Mouse (Mus musculus) forebrain, embryonic 10.5 days (tissue): ENCODE measurements around the gene Cntnap2. TPM values are rescaled to one million over a fixed set of nuclear protein-coding genes. Genes with fewer than 3 reads are reported as not detected.
A peak's percentile ranks its signal among the peaks of the same experiment; 100 is the strongest.
"Not testable (repeated sequence)": the region's sequence is repeated elsewhere in the genome, so short reads cannot be mapped to it uniquely, and the experiment has no call there.

Source experiments
- DNase-seq: peaks from one replicate; pipeline ENCODE4 v3.0.0-alpha.2; 2017; ENCODE audit warnings: low spot score; ENCODE audit errors: extremely low spot score
- H3K27ac ChIP-seq: fragments of 300-500 bp; sonication (generic); 2 replicates; pipeline ENCODE4 v1.5.1; 2016; ENCODE audit warnings: mild to moderate bottlenecking
- H3K27me3 ChIP-seq: fragments of 300-500 bp; sonication (generic); 2 replicates; pipeline ENCODE4 v1.6.1; 2016; ENCODE audit warnings: mild to moderate bottlenecking; ENCODE audit not compliant: poor library complexity, severe bottlenecking
- H3K36me3 ChIP-seq: fragments of 300-500 bp; sonication (generic); replicated peaks from 2 replicates; pipeline ENCODE4 v1.6.1; 2016; ENCODE audit warnings: mild to moderate bottlenecking, moderate library complexity
- H3K4me1 ChIP-seq: fragments of 300-500 bp; sonication (generic); 2 replicates; pipeline ENCODE4 v1.6.1; 2016
- H3K4me3 ChIP-seq: fragments of 300-500 bp; sonication (generic); 2 replicates; pipeline ENCODE4 v1.5.1; 2016; ENCODE audit warnings: mild to moderate bottlenecking, moderate library complexity
- H3K9me3 ChIP-seq: fragments of 300-500 bp; sonication (generic); 2 replicates; pipeline ENCODE4 v1.6.1; 2016; ENCODE audit warnings: mild to moderate bottlenecking, moderate library complexity
- WGBS: fragments of 180-500 bp; shearing (Covaris S2); methylation state at CpG from one replicate; pipeline ENCODE4 v1.1.7; 2016; 5-methylcytosine and 5-hydroxymethylcytosine counted together
- polyA plus RNA-seq: library from polyadenylated mRNA; unstranded; fragments of >200 nt; fragmentation: Nextera tagmentation; extraction: Ambion mirVana; gene quantifications from 2 replicates; pipeline ENCODE4 v1.2.1, GENCODE M21; 2016

The Cntnap2 gene
- polyA plus RNA-seq, 1 experiment from 2014 or later: 89.3 TPM

DNA sequence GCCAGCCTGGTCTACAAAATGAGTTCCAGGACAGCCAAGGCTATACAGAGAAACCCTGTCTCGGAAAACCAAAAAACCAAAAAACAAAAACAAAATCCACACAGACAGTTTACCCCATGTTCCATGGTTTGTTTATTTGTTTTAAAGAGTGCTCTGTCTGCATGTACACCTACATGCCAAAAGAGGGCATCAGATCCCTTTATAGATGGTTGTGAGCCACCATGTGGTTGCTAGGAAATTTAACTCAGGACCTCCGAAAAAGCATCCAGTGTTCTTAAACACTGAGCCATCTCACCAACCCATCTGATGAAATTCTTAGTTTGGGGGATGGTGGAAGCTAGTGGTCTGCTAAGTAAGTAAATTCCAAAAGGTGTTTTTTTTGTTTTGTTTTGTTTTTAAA is 2225.6 kb downstream of the Cntnap2 start:
- H3K9me3 ChIP-seq: no peaks in the 10 kb centered on the region
- peaks cover 59% of the 10 kb centered on the region for H3K4me1 ChIP-seq
- 0 out of 2 replicates have a peak overlapping the region, but pooled peaks have one; percentile 11 for H3K27ac ChIP-seq
- DNase-seq: no peak
- no peak overlapping the region for H3K4me3 ChIP-seq
- H3K27me3 ChIP-seq: no peaks in the 10 kb centered on the region
- H3K36me3 ChIP-seq: peaks cover 37% of the 10 kb centered on the region
- 66% methylated on average over 2 of the region's 2 CpGs for WGBS

DNA sequence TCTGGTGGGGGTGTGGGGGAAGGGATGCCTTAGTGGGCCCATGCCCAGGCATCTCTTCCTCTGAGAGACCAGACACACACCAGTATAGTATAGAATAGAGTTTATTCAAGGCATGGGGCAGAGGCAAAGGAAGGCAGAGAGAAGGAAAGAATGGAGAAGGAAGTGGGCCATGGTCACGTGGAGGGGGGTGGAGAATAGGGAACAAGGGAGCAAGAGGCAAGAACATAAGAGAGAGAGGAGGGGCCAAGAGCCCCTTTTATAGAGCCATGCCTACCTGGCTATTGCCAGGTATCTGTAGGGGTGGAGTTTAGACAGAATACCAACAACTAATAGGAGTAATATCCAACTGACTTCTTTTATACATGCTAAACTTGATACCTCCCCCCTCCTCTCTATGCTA is 2226.6 kb downstream of the Cntnap2 start:
- no peak for DNase-seq
- Histone ChIP-seq H3K4me1 (peaks cover 55% of the 10 kb centered on the region), H3K36me3 (peaks cover 42% of the 10 kb centered on the region), H3K9me3 (no peaks in the 10 kb centered on the region), H3K27ac (peak overlapping the region; percentile 79), H3K4me3 (no peak overlapping the region), H3K27me3 (no peaks in the 10 kb centered on the region)
- WGBS: 50% methylated on average over 1 of the region's 1 CpGs

DNA sequence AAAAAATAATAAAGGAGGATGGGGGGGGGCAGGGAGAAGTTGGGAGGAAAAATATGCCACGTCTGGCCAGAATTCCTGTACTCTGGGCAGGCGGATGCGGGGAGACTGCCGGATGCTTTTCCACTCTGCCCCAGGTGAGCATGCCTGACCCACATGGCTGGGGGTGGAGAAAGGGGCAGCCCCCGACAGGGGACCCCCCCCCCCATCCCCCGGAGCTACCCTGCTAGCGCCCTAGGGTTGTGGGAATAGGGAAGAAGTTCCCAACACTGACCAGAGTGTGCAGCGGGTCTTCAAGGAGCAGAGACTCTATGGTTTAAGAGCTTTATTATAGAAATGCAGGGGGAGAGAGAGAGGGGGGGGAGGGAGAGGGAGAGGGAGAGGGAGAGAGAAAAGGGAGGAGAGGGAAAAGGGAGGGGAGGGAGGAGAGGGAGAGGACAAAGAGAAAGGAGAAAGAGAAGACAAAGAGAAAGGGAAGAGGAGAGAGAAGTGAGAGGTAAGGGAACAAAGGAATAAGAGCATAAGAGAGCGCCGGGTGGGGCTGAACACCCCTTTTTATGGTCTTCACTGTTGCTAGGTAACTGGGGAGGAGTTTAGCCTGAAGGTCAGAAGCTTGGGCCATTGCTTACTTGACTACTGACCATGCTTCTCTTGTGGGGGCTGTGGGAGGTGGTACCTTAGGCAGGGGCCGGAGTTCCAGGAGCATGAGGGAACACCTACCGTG is 2227.2 kb downstream of the Cntnap2 start:
- Histone ChIP-seq H3K4me1 (peaks cover 48% of the 10 kb centered on the region), H3K36me3 (peaks cover 46% of the 10 kb centered on the region), H3K27ac (peak overlapping the region; percentile 79)
- DNase-seq, H3K27me3 ChIP-seq, H3K9me3 ChIP-seq, H3K4me3 ChIP-seq: not testable (repeated sequence)
- WGBS: 63% methylated on average over 12 of the region's 12 CpGs

DNA sequence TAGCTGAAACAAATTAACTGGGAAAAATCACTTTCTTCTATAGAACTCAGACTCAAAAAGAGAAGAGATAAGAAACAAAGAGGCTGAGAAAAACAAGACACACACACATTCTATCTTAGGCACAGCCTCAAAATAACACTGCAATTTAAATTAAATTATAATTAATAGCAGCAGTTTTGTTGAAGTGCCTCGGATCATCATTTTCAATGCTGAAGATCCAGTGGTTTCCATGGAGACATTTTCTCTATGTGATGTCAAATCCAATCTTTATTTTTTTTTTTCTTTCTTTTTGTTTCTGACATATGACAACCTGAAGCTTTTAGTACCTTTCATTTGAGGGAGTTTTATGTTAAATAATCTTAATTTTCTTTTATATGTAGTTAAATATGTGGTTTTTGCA is 2228.6 kb downstream of the Cntnap2 start:
- no peaks in the 10 kb centered on the region for H3K9me3 ChIP-seq
- H3K4me1 ChIP-seq: peaks cover 50% of the 10 kb centered on the region
- 85% methylated on average over 1 of the region's 1 CpGs for WGBS
- H3K27me3 ChIP-seq: no peaks in the 10 kb centered on the region
- no peak overlapping the region for H3K4me3 ChIP-seq
- H3K36me3 ChIP-seq: peaks cover 44% of the 10 kb centered on the region
- no peak for DNase-seq
- H3K27ac ChIP-seq: no peak overlapping the region

DNA sequence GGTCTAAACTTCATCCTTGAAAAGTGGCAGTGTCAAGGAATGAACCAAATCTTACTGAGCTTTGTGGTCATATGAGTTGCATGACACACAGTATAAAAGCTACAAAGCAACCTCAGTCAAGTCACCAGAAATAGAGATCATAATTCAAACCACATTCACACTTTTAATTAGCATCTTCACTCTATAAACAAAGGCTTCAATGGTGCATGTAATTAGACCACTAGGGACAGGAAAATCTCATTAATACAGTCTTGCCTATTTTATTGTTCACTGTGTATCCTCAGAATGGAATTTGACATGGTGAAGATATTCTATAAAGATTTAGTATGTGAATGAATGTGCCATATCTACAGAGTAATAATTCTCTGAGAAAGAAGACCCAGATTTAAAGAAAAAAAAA is 2232.8 kb downstream of the Cntnap2 start:
- Histone ChIP-seq H3K36me3 (peaks cover 46% of the 10 kb centered on the region), H3K27ac (no peak overlapping the region), H3K4me1 (peaks cover 9% of the 10 kb centered on the region; the same call in 1 of the 2 replicates), H3K9me3 (no peaks in the 10 kb centered on the region), H3K27me3 (no peaks in the 10 kb centered on the region), H3K4me3 (no peak overlapping the region)
- no peak for DNase-seq

DNA sequence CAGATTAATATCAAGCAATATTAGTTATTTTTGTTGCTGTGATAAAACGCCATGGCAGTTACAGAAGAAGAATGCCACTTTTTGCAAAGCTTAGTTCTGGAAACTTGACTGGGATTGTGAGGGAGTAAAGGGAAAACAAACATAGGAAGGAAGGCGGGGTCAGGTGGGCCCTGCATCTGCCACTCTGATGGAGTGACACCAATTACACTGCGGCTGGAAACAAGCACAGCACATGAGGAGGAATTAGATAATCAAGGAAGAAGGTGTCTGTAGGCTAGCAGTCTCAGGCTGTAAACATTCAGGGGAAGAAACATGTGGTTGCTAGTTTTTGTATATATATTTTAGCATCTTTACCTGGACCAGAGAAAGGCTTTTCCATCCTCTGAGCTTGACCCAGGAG is 2233.3 kb downstream of the Cntnap2 start:
- Histone ChIP-seq H3K9me3 (no peaks in the 10 kb centered on the region), H3K36me3 (peaks cover 50% of the 10 kb centered on the region), H3K4me1 (peaks cover 7% of the 10 kb centered on the region; the same call in 1 of the 2 replicates), H3K4me3 (no peak overlapping the region), H3K27ac (no peak overlapping the region), H3K27me3 (no peaks in the 10 kb centered on the region)
- 86% methylated on average over 3 of the region's 3 CpGs for WGBS
- no peak for DNase-seq

DNA sequence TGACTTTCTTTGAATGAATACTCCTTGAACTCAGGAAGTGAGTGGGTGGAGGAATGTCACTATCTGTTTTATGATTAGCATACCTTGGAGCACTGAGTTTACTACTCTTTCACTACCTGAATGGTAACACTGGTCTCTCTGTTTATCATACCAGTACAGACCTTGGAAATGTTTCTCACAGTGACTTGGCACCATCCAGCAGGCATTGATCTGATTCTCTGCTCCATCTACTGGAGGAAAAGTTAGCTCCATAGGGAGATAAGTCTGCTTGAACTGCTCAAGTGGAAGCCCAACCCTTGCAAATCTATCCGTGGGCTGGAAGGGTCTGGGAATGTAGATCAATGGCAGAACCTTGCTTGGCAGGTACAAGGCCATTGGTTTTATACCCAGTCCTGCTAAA is 2235.3 kb downstream of the Cntnap2 start:
- H3K36me3 ChIP-seq: peaks cover 64% of the 10 kb centered on the region
- H3K9me3 ChIP-seq: no peaks in the 10 kb centered on the region
- no peak for DNase-seq
- no peak overlapping the region for H3K4me3 ChIP-seq
- H3K4me1 ChIP-seq: peaks cover 5% of the 10 kb centered on the region; the same call in 1 of the 2 replicates
- 61% methylated on average over 1 of the region's 1 CpGs for WGBS
- H3K27ac ChIP-seq: no peak overlapping the region
- no peaks in the 10 kb centered on the region for H3K27me3 ChIP-seq

DNA sequence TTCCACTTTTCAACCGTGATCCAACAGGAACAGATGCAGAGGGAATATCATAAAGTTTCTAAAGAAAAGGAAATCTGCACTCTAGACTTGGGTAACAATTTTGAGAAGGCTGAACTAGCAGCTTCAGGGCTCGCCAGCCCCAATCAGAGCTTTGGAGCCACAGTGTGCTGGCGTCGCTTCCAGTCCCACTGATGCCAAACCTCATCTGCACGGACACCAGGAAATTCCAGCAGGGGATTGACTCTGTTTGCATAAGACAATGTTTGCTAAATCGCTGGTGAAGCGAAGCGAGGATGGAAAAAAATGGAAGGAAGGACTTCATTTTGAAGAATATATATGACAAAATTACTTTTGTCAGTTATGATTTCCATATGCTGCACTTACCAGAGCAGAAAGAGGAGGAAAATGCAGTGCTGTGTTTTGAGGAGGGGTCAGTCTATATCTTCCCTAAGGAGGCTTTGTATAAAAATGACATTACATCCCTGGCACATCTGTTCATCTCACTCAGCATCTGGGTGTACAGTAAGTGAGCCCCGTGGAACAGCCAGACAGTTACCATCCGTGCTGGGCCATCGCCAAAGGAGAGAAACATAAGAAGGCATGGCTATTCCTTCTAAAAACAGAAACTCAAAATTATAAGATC is 2245.8 kb downstream of the Cntnap2 start:
- Histone ChIP-seq H3K27me3 (no peaks in the 10 kb centered on the region), H3K4me3 (no peak overlapping the region), H3K36me3 (peaks cover 18% of the 10 kb centered on the region), H3K27ac (no peak overlapping the region), H3K9me3 (no peaks in the 10 kb centered on the region), H3K4me1 (peaks cover 9% of the 10 kb centered on the region)
- 89% methylated on average over 11 of the region's 11 CpGs for WGBS
- DNase-seq: no peak

DNA sequence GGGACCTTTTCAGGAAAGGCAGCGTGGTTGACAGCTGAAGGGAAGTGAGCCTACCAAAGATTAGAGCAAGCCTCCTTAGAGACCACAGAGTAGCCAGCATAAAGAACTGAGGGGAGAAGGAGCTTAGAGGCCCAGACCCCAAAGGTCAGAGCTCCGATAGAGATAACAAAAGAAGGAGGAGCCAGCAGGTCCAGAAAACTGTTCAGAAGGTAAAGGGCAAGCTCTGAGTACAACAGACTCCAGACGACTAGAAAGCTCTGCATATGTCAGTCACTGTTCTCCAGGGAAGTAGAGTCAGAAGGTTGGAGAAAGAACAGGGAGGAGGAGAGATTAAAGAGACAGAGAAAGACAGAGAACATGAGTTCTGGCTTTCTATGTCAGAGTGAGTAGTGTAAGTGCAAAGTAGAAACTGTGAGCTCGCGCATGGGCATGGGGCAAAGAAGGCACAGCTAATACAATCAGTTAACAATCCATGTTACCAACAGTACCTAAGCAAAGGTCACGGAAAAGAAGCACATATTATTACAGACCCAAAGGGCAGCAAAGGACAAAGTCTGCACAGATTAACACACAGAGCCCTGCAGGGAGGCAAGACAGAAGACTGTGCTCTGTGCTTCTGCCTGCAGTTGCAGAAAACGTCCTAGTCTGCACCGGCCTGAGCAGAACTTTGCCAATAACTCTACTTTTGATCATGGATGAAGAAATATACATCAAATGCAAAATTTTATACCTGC is 2247.1 kb downstream of the Cntnap2 start:
- peaks cover 6% of the 10 kb centered on the region; the same call in 1 of the 2 replicates for H3K36me3 ChIP-seq
- no peaks in the 10 kb centered on the region for H3K9me3 ChIP-seq
- H3K27me3 ChIP-seq: no peaks in the 10 kb centered on the region
- H3K4me1 ChIP-seq: peaks cover 9% of the 10 kb centered on the region
- H3K27ac ChIP-seq: peak overlapping the region; percentile 30; the same call in 1 of the 2 replicates
- 62% methylated on average over 8 of the region's 8 CpGs for WGBS
- no peak for DNase-seq
- H3K4me3 ChIP-seq: no peak overlapping the region

DNA sequence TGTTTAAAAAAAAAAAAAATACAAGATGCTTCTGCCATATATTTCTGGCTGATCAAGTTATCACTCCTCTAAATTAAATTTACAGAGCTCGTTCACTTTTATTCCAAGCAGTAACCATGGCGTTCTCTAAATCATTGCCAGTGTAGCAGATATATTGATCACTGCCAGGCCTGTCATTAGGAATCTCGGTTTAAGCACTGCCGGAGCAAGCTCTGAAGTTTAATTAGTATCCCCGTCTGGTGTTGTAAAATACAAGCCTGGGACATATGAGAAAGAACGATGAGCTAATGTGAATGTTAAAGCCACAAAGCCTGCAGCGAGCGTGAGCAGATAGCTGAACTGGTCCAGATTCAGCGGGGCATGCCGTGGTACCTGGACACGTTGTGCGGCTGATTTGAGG is 2247.8 kb downstream of the Cntnap2 start:
- H3K36me3 ChIP-seq: no peaks in the 10 kb centered on the region
- no peaks in the 10 kb centered on the region for H3K27me3 ChIP-seq
- peaks cover 9% of the 10 kb centered on the region for H3K4me1 ChIP-seq
- no peak overlapping the region for H3K4me3 ChIP-seq
- H3K9me3 ChIP-seq: no peaks in the 10 kb centered on the region
- no peak for DNase-seq
- WGBS: 86% methylated on average over 12 of the region's 12 CpGs
- H3K27ac ChIP-seq: no peak overlapping the region

DNA sequence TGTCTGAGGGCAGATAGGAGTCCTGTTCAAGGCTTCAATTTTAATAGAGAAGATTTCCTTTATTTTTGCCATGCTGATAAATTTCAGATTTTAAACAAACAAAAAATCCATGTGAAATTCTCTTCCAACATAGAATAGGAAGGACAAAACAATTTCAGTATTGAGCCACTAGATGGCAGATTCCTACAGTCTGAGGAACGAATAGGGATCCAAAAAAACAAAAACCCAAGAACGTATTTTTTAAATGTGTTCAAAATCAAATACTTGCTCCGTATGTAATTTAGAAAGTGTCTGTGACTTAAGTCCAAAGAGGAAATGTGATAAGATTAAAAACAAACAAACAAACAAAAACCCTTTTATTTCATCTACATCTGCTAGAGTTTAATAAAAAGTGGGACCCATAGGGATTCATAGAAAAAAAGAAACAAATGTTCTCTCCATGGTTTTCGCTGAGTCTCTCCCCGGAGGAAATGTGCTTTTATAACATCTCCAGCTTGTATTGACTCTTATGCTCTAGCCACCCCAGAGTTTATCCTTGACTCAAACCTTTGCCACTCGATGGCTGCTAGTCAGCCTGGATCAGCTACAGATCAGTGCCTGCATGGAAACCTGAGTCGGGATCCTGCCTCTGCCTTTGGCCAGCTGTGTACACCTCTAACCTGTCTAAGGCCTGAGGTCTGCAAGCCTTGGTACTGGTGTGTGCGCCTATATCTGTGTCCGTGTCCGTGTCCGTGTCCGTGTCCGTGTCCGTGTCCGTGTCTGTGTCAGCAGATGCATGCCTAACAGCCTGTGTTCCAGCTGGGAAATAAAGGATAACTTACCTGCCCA is 2255.6 kb downstream of the Cntnap2 start:
- Histone ChIP-seq H3K27me3 (no peaks in the 10 kb centered on the region), H3K4me1 (peaks cover 27% of the 10 kb centered on the region), H3K9me3 (no peaks in the 10 kb centered on the region), H3K36me3 (no peaks in the 10 kb centered on the region), H3K27ac (peak overlapping the region; percentile 49; the same call in 1 of the 2 replicates), H3K4me3 (peak overlapping the region; percentile 29)
- 63% methylated on average over 15 of the region's 15 CpGs for WGBS
- DNase-seq: no peak

DNA sequence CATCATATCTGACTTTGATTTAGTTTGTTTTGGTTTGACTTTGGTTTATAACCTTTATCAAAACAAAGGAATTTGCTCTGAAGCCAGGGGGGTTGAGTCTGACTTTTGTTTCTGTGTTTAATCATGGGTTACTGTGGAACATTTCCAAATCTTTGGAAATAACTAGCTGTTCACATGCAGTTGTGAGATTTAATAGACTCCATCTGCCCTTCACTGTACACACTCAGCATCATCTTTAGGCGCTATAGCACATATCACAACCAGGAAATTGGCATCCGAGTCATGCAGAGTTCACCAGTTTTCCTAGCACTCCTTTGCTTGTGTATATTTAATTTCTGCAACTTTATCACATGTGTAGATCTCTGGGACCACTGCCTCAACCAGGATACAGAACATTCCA is 2256.3 kb downstream of the Cntnap2 start:
- no peak overlapping the region for H3K27ac ChIP-seq
- no peaks in the 10 kb centered on the region for H3K36me3 ChIP-seq
- no peaks in the 10 kb centered on the region for H3K9me3 ChIP-seq
- WGBS: 90% methylated on average over 2 of the region's 2 CpGs
- H3K27me3 ChIP-seq: no peaks in the 10 kb centered on the region
- H3K4me1 ChIP-seq: peaks cover 33% of the 10 kb centered on the region
- no peak overlapping the region for H3K4me3 ChIP-seq
- no peak for DNase-seq
